Mouse (Mus musculus): ENCODE measurements around the gene Mtg1. TPM values are rescaled to one million over a fixed set of nuclear protein-coding genes. Genes with fewer than 3 reads are reported as not detected.
"Not testable (repeated sequence)": the region's sequence is repeated elsewhere in the genome, so short reads cannot be mapped to it uniquely, and the experiment has no call there.

The Mtg1 gene
- total RNA-seq, 2 experiments from 2014 or later, result 19.6 to 20.4 TPM

DNA sequence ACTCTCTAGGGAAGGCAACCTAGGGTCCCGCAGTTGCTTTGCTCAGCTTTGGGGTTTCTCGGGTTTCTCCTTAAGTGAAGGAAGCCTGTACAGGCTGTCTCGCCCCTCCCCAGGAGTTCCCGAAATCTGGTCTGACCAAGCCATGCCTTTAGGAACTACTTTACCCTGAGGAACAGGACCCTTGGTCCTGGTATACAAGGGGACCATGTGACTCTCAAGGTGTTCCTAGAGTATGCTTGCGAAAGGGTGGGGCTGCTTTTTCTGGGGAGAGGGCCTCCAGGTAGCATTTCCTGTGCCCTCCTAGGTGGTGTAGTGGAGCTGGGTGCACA lies 11.4 kb upstream of the Mtg1 start:
- DNase-seq (ENCODE audit: low spot score in 2 of 2), result no peak

- DNase-seq (ENCODE audit: low spot score in 2 of 2), result no peak
Observed at GRCm38 (mm10) chr7:140126934-140127333, 10.4 kb upstream of the Mtg1 start.

GRCm38 (mm10) chr7:140127911-140128310 lies 9.5 kb upstream of the Mtg1 start:
- DNase-seq (ENCODE audit: low spot score in 2 of 2), result no peak

- not testable (repeated sequence) for DNase-seq (ENCODE audit: low spot score in 2 of 2)
Observed at GRCm38 (mm10) chr7:140132184-140132583, 5.2 kb upstream of the Mtg1 start.

DNA sequence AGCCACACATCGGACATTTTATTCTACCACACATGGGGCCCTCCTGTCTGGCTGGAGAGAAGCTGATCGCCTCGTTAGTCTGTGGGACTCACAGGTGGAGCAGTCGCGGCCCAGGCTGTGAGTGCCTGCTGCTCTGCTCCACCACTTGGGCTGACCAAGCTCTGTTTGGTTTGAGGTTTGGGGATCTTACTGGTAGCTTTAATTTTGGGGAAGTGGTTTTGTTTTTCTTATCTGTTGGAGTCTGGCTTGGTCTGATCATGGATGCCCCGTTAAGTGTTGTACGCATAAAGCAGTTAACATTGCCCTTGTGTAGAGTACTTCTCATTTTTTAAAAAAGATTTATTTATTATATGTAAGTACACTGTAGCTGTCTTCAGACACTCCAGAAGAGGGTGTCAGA lies 3.3 kb upstream of the Mtg1 start:
- not testable (repeated sequence) for DNase-seq (ENCODE audit: low spot score in 2 of 2)

GRCm38 (mm10) chr7:140135106-140135770 lies 2.1 kb upstream of the Mtg1 start:
- no peak for DNase-seq (ENCODE audit: low spot score in 2 of 2)

- no peak for DNase-seq (ENCODE audit: low spot score in 2 of 2)
Observed at GRCm38 (mm10) chr7:140138021-140138310, 602 bp downstream of the Mtg1 start.

- DNase-seq (ENCODE audit: low spot score in 2 of 2), result peak in 1 of 2 experiments; percentile 55
Observed at GRCm38 (mm10) chr7:140141350-140141749, 4.0 kb downstream of the Mtg1 start.

- no peak for DNase-seq (ENCODE audit: low spot score in 2 of 2)
Observed at GRCm38 (mm10) chr7:140144550-140144949, 7.2 kb downstream of the Mtg1 start.

- DNase-seq (ENCODE audit: low spot score in 2 of 2), result peak in 1 of 2 experiments; percentile 47
Observed at GRCm38 (mm10) chr7:140153383-140153782, 16.0 kb downstream of the Mtg1 start.

GRCm38 (mm10) chr7:140153829-140154217 lies 16.5 kb downstream of the Mtg1 start:
- no peak for DNase-seq (ENCODE audit: low spot score in 2 of 2)

DNA sequence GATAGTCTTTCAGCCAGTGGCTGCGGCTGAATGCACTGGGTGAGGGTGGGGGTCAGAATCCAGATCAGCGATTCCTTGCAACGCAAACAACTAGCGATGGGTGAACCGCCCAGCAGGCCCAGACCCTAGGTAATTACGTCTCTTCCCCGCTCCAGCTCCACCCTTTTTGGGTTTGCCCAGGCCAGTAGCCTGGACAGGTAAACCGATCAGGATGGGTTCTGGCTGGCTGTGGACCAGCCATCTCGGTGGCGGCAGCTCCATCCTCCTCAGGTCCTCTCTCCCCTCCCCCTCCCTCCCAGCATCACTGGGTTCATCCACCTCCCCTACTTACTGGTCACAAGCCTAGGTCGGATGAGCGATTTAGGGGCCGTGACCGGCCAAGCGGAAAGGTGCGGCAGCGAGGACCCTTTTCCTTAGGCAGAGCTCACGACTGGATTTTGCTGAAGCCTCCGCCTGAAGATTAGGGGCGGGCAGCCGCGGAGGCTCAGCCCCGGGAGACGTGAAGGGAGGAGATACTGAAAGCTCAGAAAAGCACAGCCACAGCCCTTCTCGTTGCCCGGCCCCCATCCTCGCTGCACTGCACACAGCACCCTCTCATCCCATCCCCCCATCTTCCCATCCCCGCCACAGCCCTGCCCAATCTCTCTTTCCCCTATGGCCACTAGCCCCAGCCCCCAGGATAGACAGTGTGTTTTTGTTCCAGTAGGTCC lies 17.0 kb downstream of the Mtg1 start, which contains the start of gene Sprn:
TSS of gene Sprn (minus strand) at position 660 of the 710 bp plus-strand sequence.
- DNase-seq (ENCODE audit: low spot score in 2 of 2), result no peak

DNA sequence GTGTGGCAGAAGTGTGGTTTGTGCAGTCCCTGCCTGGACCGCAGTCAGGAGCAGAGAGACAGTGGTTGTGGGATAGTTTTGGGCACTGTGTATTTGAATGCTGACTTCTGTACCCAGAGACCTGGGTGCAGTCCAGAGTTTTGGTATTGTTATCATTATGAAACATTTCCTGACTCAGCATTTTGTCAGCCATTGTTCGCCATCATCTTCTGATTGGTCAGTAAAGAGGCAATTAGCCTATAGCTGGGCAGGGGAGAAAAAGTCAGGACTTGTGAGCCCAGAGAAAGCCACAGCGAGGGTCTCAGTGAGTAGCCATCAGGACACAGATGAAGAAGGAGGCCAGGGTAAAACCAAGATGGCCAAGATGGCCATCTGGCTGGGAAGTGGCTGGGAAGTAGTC lies 23.0 kb downstream of the Mtg1 start:
- no peak for DNase-seq (ENCODE audit: low spot score in 2 of 2)

DNA sequence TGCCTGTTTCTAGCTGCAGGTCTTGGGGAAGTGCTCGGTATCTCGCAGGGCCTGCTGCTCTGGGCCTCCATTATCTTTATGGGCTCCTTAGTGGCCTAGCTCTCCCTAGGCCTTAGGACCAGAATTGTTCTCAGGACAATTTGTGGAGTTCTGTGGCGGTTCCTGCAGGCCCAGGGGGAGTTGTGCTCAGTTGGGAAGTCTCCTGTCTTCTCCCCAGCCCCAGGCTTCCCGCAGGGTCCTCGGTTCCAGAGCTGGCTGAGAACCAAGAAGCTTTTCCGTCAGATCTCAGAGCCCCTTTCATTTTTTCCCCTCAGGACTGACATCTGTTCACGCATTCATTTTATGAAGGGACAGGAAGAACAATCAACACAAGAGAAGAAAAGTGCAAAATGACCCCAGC lies 27.3 kb downstream of the Mtg1 start, which contains the start of gene Olfr522:
TSS of gene Olfr522 (minus strand) at position 101 of the 400 bp plus-strand sequence.
- no peak for DNase-seq (ENCODE audit: low spot score in 2 of 2)

DNA sequence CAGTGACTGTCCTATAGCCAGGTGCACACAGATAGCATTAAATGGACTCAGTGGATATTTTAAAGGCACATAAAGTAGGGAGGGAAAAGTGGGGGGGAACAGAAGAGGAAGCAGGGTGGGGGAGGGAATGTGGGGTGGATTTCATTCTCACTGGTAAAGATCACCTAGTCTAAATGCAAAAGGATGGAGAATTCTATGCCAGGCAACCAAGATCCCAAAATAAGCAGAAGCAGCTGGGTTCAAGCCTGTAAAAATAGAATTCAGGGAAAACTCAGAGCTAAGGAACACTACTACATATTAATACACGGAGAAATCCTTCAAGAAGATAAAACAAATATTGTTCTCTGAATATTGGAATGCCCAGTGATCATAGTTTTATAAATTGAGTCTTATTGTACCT lies 30.6 kb downstream of the Mtg1 start:
- DNase-seq (ENCODE audit: low spot score in 2 of 2), result no peak

DNA sequence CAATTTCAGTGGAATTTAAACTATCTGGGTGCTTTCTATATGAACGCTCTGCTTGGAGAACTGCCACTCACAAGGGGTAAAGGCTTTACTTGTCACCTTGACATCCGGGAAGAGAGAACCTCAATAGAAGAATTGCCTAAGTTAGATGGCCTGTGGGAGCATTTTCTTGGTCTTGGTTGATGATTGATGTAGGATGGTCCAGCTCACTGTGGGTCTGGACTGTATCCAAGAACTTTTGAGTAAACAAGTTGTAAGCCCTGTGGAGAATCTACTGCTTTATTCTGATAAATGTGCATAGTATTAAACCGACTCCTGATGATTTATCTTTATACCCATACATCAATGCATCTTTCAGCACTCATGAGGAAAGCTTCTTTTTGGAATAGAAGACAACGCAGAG lies 32.0 kb downstream of the Mtg1 start:
- DNase-seq (ENCODE audit: low spot score in 2 of 2), result no peak

DNA sequence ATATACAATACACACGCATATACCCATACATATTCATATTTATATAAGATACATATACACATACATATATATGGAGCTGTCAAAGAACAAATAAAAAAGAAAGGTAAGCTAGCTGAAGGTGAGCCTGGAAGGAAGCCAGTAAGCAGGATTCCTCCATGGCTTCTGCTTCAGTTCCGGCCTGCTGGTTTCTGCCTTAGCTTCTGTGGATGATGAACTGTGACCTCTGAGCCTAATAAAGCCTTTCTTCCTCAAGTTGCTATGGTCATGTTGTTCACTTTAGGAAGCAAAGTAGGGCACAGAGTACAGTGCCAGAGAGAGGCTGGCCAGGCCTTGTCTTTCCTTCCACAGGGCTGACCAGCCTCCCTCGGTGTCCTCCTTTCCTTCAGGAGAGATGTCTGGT lies 33.5 kb downstream of the Mtg1 start:
- no peak for DNase-seq (ENCODE audit: low spot score in 2 of 2)

DNA sequence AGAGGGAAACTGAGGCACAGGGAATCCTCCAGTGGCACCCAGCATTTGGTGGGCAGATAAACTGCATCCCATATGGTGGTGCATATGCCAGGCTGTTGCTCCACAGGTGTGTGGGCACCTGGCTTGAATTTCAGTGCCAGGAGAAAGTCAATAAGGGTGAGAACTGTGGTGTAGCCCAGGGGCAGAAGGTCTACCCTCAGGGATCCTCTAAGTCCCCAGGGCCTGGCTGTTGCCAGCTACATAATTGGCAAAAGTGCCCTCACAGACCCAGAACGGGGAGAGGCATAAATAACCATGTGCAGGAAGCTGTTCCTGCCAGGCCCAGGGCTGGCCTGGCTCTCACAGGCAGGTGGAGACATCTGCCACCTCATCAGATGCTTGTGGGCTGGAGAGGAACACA lies 35.6 kb downstream of the Mtg1 start, which contains the start of gene Olfr523:
TSS of gene Olfr523 (plus strand) at position 282 of the 400 bp plus-strand sequence.
- DNase-seq (ENCODE audit: low spot score in 2 of 2), result no peak

- no peak for DNase-seq (ENCODE audit: low spot score in 2 of 2)
Observed at GRCm38 (mm10) chr7:140179176-140179575, 41.8 kb downstream of the Mtg1 start.

DNA sequence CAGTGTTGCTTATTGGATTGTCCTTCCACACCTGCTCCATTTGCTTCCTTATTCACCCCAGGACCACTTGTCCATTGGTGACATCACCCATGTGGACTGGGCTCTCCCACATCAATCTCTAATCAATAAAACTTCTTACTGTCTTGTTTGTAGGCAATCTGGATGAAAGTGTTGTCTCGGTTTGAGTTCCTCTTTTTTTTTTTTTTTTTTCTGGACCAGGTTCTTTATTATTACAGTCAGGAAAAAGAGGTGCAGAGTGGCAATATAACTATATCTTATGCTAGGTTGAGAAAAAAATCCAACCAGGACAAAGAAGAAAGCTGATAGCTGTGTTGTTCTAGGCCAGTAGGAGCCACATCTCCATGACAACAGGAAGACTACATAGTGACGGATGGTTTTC lies 43.3 kb downstream of the Mtg1 start:
- DNase-seq (ENCODE audit: low spot score in 2 of 2), result no peak

GRCm38 (mm10) chr7:140184206-140184605 lies 46.8 kb downstream of the Mtg1 start:
- DNase-seq (ENCODE audit: low spot score in 2 of 2), result no peak

DNA sequence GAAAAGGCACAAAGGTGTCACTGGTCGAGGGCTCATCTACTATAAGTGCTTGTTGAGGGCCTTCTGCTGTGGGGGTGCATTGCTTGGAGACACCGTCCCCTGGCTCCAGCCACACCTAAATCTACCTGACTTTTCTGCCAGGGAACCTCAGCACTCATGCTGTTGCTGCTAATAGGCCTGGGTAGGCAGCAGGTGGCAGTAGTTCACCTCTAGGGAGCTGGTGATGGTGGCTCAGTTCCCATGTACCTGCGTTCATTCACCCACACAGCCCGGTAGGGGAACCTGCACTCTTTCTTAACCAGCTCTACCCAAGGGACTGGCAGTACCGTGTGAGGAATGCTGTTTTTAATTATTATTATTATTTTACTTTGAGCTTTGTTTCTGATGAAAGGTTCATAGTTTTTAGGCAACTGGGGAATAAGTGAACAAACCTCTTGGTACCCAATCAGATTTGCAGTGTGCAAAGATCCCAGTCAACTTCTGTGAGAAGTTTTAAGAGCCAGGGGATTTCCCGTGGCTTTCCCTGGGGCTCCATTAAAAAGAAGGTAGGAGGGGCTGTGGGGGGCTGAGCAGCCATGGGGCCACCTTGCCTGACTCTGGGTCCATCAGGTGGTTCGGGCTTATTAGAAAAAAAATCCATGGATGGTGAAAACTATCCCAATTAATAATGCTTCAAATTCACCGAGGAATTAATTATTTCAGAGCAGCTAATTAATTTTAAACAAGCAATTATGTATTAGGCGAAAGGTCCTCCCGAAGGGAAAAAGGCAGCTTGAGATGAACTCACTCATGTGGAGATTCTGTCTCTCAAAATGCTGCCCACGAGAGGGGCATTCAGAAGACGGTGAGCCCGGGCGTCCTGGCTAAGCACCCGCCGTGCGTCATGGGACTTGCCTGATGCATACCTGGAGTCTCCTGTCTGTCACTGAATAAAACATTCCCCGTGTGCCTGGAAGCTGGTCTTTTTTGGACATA lies 49.6 kb downstream of the Mtg1 start:
- DNase-seq (ENCODE audit: low spot score in 2 of 2), result no peak
